Mouse (Mus musculus) stomach, postnatal 0 days (tissue): Measurements from ENCODE around the gene Lix1l. TPM values are rescaled to one million over a fixed set of nuclear protein-coding genes. Genes with fewer than 3 reads are reported as not detected.

Source experiments
- ATAC-seq: fragments of 200-750 bp; cut with Nextera tagmentation; 2 replicates; pipeline ENCODE4 v1.8.0; 2017; ENCODE audit not compliant: low FRiP score, low TSS enrichment
- DNase-seq: peaks from one replicate; pipeline ENCODE4 v3.0.0-alpha.2; 2016; ENCODE audit warnings: low spot score
- H3K27ac ChIP-seq: fragments of 300-500 bp; sonication (generic); replicated peaks from 2 replicates; pipeline ENCODE4 v1.5.1; 2014; ENCODE audit warnings: mild to moderate bottlenecking, control low read depth
- H3K27me3 ChIP-seq: fragments of 300-500 bp; sonication (generic); 2 replicates; pipeline ENCODE4 v1.6.1; 2014; ENCODE audit warnings: low read length; ENCODE audit not compliant: control insufficient read depth, insufficient read depth
- H3K36me3 ChIP-seq: fragments of 300-500 bp; sonication (generic); 2 replicates; pipeline ENCODE4 v1.6.1; 2014; ENCODE audit warnings: low read length, mixed read lengths; ENCODE audit not compliant: control insufficient read depth, insufficient read depth
- H3K4me1 ChIP-seq: fragments of 300-500 bp; sonication (generic); replicated peaks from 2 replicates; pipeline ENCODE4 v1.6.1; 2014; ENCODE audit warnings: antibody characterized with exemption; ENCODE audit not compliant: control insufficient read depth, insufficient read depth
- H3K4me2 ChIP-seq: fragments of 300-500 bp; sonication (generic); replicated peaks from 2 replicates; pipeline ENCODE4 v1.6.1; 2014; ENCODE audit warnings: low read depth, mild to moderate bottlenecking, control low read depth, moderate library complexity
- H3K4me3 ChIP-seq: fragments of 300-500 bp; sonication (generic); 2 replicates; pipeline ENCODE4 v1.5.1; 2014; ENCODE audit warnings: low read depth, low read length, control low read depth
- H3K9ac ChIP-seq: fragments of 300-500 bp; sonication (generic); 2 replicates; pipeline ENCODE4 v1.6.1; 2014; ENCODE audit warnings: mild to moderate bottlenecking, low read length, control low read depth, mixed read lengths
- H3K9me3 ChIP-seq: fragments of 300-500 bp; sonication (generic); 2 replicates; pipeline ENCODE4 v1.6.1; 2016; ENCODE audit warnings: low read length; ENCODE audit not compliant: control insufficient read depth
- CTCF ChIP-seq: IDR thresholded peaks from 2 replicates; pipeline ENCODE4 v1.5.1; 2016; ENCODE audit warnings: antibody characterized with exemption, low read depth, mild to moderate bottlenecking, moderate library complexity
- EP300 ChIP-seq: optimal IDR thresholded peaks from 2 replicates; pipeline ENCODE3; 2016; ENCODE audit warnings: antibody characterized with exemption
- WGBS: fragments of 180-500 bp; shearing (Covaris S2); extraction: QIAGEN DNeasy Blood & Tissue Kit; methylation state at CpG from one replicate; pipeline ENCODE4 v1.1.7; 2014; 5-methylcytosine and 5-hydroxymethylcytosine counted together
- polyA plus RNA-seq: library from polyadenylated mRNA; unstranded; fragments of >200 nt; fragmentation: Nextera tagmentation; extraction: Ambion mirVana; gene quantifications from 2 replicates; pipeline ENCODE4 v1.2.1, GENCODE M21; 2015

Gene Lix1l
- polyA plus RNA-seq, 1 experiment from 2014 or later: 3.8 TPM

GRCm38 (mm10) chr3:96569506-96569905 is 31.4 kb upstream of the Lix1l start:
- no peak for ATAC-seq
- Histone ChIP-seq H3K9ac (no peak overlapping the region), H3K4me1 (peaks cover 7% of the 10 kb centered on the region), H3K4me2 (no peak overlapping the region), H3K4me3 (no peak overlapping the region), H3K27me3 (no peaks in the 10 kb centered on the region), H3K27ac (0 out of 2 replicates have a peak overlapping the region, but pooled peaks have one; percentile 8), H3K9me3 (no peaks in the 10 kb centered on the region), H3K36me3 (no peaks in the 10 kb centered on the region)
- 93% methylated on average over 13 of the region's 13 CpGs for WGBS
- no peak for DNase-seq
- TF ChIP-seq CTCF: no peak
- TF ChIP-seq EP300: no peak

DNA sequence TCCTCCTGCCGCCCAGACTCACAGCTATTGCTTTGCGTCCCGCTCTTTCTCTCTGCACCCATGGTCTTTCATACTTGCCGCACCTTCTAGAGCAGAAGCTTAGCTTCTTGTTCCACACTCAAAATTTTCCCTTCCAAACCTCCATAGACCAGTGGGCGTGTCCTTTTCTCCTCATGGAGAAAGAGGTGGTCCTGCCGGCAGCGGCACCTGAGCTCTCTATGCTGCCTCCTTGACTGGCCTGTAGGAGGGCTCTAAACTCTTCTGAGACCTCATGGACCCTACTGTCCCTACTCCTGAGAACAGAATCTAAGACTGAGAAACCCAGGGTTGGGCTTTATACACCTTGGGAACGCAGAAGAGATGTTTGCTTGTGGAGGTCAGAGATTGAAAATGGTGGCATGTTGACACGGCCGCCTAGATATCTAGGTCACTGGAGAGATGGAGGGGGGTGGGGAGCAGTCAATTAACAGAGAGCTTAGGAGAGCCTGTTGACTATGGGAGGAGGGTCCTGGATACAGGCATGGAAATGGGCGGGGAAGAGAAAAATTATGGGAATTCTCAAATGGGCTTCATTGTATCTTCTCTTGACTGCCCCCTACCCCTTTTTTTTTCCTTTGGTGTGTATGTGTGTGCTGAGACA is 30.9 kb upstream of the Lix1l start:
- no peak for ATAC-seq
- Histone ChIP-seq H3K4me3 (no peak overlapping the region), H3K4me2 (no peak overlapping the region), H3K36me3 (no peaks in the 10 kb centered on the region), H3K9ac (no peak overlapping the region), H3K27me3 (no peaks in the 10 kb centered on the region), H3K9me3 (no peaks in the 10 kb centered on the region), H3K27ac (no peak overlapping the region), H3K4me1 (peaks cover 4% of the 10 kb centered on the region)
- TF ChIP-seq CTCF: no peak
- TF ChIP-seq EP300: no peak
- DNase-seq: peak; percentile 27
- WGBS: 73% methylated on average over 11 of the region's 11 CpGs

DNA sequence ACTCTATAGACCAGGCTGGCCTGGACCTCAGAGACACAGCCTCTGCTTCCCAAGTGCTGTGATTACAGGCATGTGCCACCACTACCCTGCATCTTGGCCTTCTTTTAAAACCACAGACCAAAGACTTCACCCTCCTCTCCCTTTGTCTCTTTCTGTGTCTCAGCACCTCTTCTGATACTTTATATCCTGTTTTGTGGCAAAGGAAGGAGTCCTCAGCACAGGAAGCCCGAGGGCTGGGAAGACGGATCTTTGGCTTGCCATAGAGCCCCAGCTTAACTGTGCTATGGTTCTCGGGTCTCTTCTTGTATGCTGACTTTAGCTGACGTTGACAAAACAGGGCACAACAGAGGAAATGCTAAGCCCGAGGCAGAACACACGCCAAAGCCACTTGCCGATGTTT is 30.3 kb upstream of the Lix1l start:
- H3K36me3 ChIP-seq: no peaks in the 10 kb centered on the region
- DNase-seq: no peak
- H3K4me3 ChIP-seq: no peak overlapping the region
- no peak overlapping the region for H3K9ac ChIP-seq
- peak overlapping the region; percentile 71 for H3K27ac ChIP-seq
- no peak overlapping the region for H3K4me2 ChIP-seq
- no peak for TF ChIP-seq CTCF
- no peak for TF ChIP-seq EP300
- H3K9me3 ChIP-seq: no peaks in the 10 kb centered on the region
- ATAC-seq: no peak
- no peaks in the 10 kb centered on the region for H3K27me3 ChIP-seq
- 55% methylated on average over 7 of the region's 7 CpGs for WGBS
- H3K4me1 ChIP-seq: peaks cover 9% of the 10 kb centered on the region

DNA sequence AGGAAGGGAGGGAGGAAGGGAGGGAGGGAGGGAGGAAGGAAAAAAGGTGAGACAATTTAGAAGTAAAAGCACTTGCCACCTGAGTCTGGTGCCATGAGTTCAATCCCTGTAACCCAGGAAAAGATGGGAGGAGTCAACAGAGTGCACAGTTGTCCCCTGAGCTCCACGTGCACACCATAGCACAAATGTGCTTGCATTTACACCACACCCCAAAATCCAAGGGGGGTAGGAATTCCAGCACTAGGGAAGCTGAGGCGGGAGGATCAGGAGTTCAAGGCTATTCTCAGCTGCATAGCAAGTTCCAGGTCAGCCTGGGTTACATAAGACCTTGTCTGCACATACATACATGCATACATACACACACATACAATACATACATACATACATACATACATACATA is 29.6 kb upstream of the Lix1l start:
- Histone ChIP-seq H3K4me1 (peaks cover 13% of the 10 kb centered on the region), H3K9me3 (no peaks in the 10 kb centered on the region), H3K9ac (no peak overlapping the region), H3K4me2 (no peak overlapping the region), H3K36me3 (no peaks in the 10 kb centered on the region), H3K27ac (0 out of 2 replicates have a peak overlapping the region, but pooled peaks have one; percentile 8), H3K4me3 (no peak overlapping the region), H3K27me3 (no peaks in the 10 kb centered on the region)
- ATAC-seq (no peak), DNase-seq (no peak)
- TF ChIP-seq CTCF (no peak), EP300 (no peak)
- 69% methylated on average over 2 of the region's 2 CpGs for WGBS

GRCm38 (mm10) chr3:96571896-96572698 is 28.9 kb upstream of the Lix1l start:
- Histone ChIP-seq H3K36me3 (no peaks in the 10 kb centered on the region), H3K27me3 (no peaks in the 10 kb centered on the region), H3K4me1 (peaks cover 16% of the 10 kb centered on the region), H3K4me3 (no peak overlapping the region), H3K27ac (peak overlapping the region; percentile 67), H3K9ac (no peak overlapping the region), H3K9me3 (no peaks in the 10 kb centered on the region), H3K4me2 (no peak overlapping the region)
- peak; percentile 70 for DNase-seq
- 0 out of 2 replicates have a peak, but pooled peaks have one; percentile 3 for ATAC-seq
- TF ChIP-seq CTCF (no peak), EP300 (no peak)
- WGBS: 70% methylated on average over 16 of the region's 16 CpGs
